Mouse (Mus musculus): ENCODE data around the gene Ccnf.

Ccnf gene

GRCm38 (mm10) chr17:24224741-24225140 lies 26.5 kb downstream of the Ccnf start:
- DNase-seq (ENCODE audit: low read depth, low spot score) = no peak

- no peak for DNase-seq (ENCODE audit: low read depth, low spot score)
Observed at GRCm38 (mm10) chr17:24223513-24223912, 27.8 kb downstream of the Ccnf start.

- DNase-seq (ENCODE audit: low read depth, low spot score) = no peak
Observed at GRCm38 (mm10) chr17:24222653-24223052, 28.6 kb downstream of the Ccnf start.

- DNase-seq (ENCODE audit: low read depth, low spot score) = peak; percentile 94
Observed at GRCm38 (mm10) chr17:24220435-24221411, 30.6 kb downstream of the Ccnf start, which contains the start of gene Tedc2. Gene Tedc2 (minus strand): TSS chr17:24220851.

GRCm38 (mm10) chr17:24216836-24217235 lies 34.4 kb downstream of the Ccnf start:
- no peak for DNase-seq (ENCODE audit: low read depth, low spot score)

GRCm38 (mm10) chr17:24213186-24213585 lies 38.1 kb downstream of the Ccnf start:
- no peak for DNase-seq (ENCODE audit: low read depth, low spot score)

GRCm38 (mm10) chr17:24212441-24213018 lies 38.8 kb downstream of the Ccnf start:
- DNase-seq (ENCODE audit: low read depth, low spot score) = no peak

- peak; percentile 87 for DNase-seq (ENCODE audit: low read depth, low spot score)
Observed at GRCm38 (mm10) chr17:24211631-24212440, 39.4 kb downstream of the Ccnf start.

- DNase-seq (ENCODE audit: low read depth, low spot score) = no peak
Observed at GRCm38 (mm10) chr17:24210591-24210990, 40.7 kb downstream of the Ccnf start.

- DNase-seq (ENCODE audit: low read depth, low spot score) = no peak
Observed at GRCm38 (mm10) chr17:24209916-24210240, 41.4 kb downstream of the Ccnf start.

- peak; percentile 84 for DNase-seq (ENCODE audit: low read depth, low spot score)
Observed at GRCm38 (mm10) chr17:24209043-24209915, 42.0 kb downstream of the Ccnf start, which contains the start of gene Ntn3. Gene Ntn3 (minus strand): TSS chr17:24209531.

- DNase-seq (ENCODE audit: low read depth, low spot score) = peak; percentile 49
Observed at GRCm38 (mm10) chr17:24208641-24209042, 42.6 kb downstream of the Ccnf start.

GRCm38 (mm10) chr17:24207768-24208640 lies 43.3 kb downstream of the Ccnf start:
- DNase-seq (ENCODE audit: low read depth, low spot score) = no peak

- peak; percentile 50 for DNase-seq (ENCODE audit: low read depth, low spot score)
Observed at GRCm38 (mm10) chr17:24206451-24207351, 44.6 kb downstream of the Ccnf start.

GRCm38 (mm10) chr17:24205908-24206361 lies 45.3 kb downstream of the Ccnf start:
- no peak for DNase-seq (ENCODE audit: low read depth, low spot score)

- DNase-seq (ENCODE audit: low read depth, low spot score) = peak; percentile 97
Observed at GRCm38 (mm10) chr17:24205284-24205888, 45.9 kb downstream of the Ccnf start, which contains the start of gene Tbc1d24. Gene Tbc1d24 (minus strand): TSS chr17:24205562.

GRCm38 (mm10) chr17:24204846-24205245 lies 46.4 kb downstream of the Ccnf start:
- no peak for DNase-seq (ENCODE audit: low read depth, low spot score)
